Mouse (Mus musculus) layer of hippocampus, adult 18-20 months (tissue): Measurements from ENCODE around the gene Ugt1a5. TPM values are rescaled to one million over a fixed set of nuclear protein-coding genes. Genes with fewer than 3 reads are reported as not detected.

Source experiments
- DNase-seq, 2 experiments: peaks; one replicate each; pipeline ENCODE4 v3.0.0; 2022; ENCODE audit warnings: low spot score in 2 of 2
- total RNA-seq, 2 experiments: library from RNA; stranded (reverse); gene quantifications; 2 replicates each; pipeline ENCODE4 v1.2.3; 2021

Gene Ugt1a5
- total RNA-seq, 2 experiments from 2014 or later, result 0.25 TPM; not detected in 1

GRCm38 (mm10) chr1:88259643-88260024 is 93.8 kb downstream of the Ugt1a5 start:
- DNase-seq, result no peak

GRCm38 (mm10) chr1:88260114-88260513 is 94.3 kb downstream of the Ugt1a5 start:
- no peak for DNase-seq

GRCm38 (mm10) chr1:88260604-88261377 is 95.0 kb downstream of the Ugt1a5 start:
- no peak for DNase-seq

- DNase-seq, result no peak
Observed at GRCm38 (mm10) chr1:88261706-88262105, 95.9 kb downstream of the Ugt1a5 start.

- DNase-seq, result no peak
Observed at GRCm38 (mm10) chr1:88262255-88262654, 96.4 kb downstream of the Ugt1a5 start.

- DNase-seq, result no peak
Observed at GRCm38 (mm10) chr1:88262961-88263360, 97.1 kb downstream of the Ugt1a5 start.

- DNase-seq, result no peak
Observed at GRCm38 (mm10) chr1:88263778-88264177, 98.0 kb downstream of the Ugt1a5 start.

GRCm38 (mm10) chr1:88264237-88264868 is 98.5 kb downstream of the Ugt1a5 start:
- DNase-seq, result no peak

- no peak for DNase-seq
Observed at GRCm38 (mm10) chr1:88264869-88265240, 99.0 kb downstream of the Ugt1a5 start.

GRCm38 (mm10) chr1:88266123-88266522 is 100.3 kb downstream of the Ugt1a5 start:
- no peak for DNase-seq

- no peak for DNase-seq
Observed at GRCm38 (mm10) chr1:88267489-88267888, 101.7 kb downstream of the Ugt1a5 start.

- DNase-seq, result no peak
Observed at GRCm38 (mm10) chr1:88268070-88268469, 102.3 kb downstream of the Ugt1a5 start.

Other genes starting within 250 kb of the Ugt1a5 start
- gene Usp40, start 157.5 kb upstream of the Ugt1a5 start, total RNA-seq, result 10 to 100 TPM; 18.4 to 19.8 TPM
- not detected for gene Ugt1a10, start 110.6 kb upstream of the Ugt1a5 start, total RNA-seq
- gene Ugt1a9, start 95.2 kb upstream of the Ugt1a5 start, total RNA-seq, result not detected
- gene Ugt1a8, start 78.2 kb upstream of the Ugt1a5 start, total RNA-seq, result not detected
- 1 to 10 TPM in 1 of 2 experiments, under 1 TPM in 1; 0.20 to 1.4 TPM for gene Ugt1a7c, start 71.0 kb upstream of the Ugt1a5 start, total RNA-seq
- gene Ugt1a6b, start 62.8 kb upstream of the Ugt1a5 start, total RNA-seq, result not detected
- 1 to 10 TPM; 1.6 TPM for gene Ugt1a6a, start 31.2 kb upstream of the Ugt1a5 start, total RNA-seq
- not detected for gene Ugt1a2, start 34.6 kb downstream of the Ugt1a5 start, total RNA-seq
- gene Dnajb3, start 39.8 kb downstream of the Ugt1a5 start, total RNA-seq, result 1 to 10 TPM; 2.9 to 3.2 TPM
- gene Ugt1a1, start 45.9 kb downstream of the Ugt1a5 start, total RNA-seq, result not detected
- under 1 TPM in 1 of 2 experiments, not detected in 1; 0.52 TPM for gene Mroh2a, start 61.0 kb downstream of the Ugt1a5 start, total RNA-seq
- gene Hjurp, start 111.6 kb downstream of the Ugt1a5 start, total RNA-seq, result 10 to 100 TPM; 33.1 to 39.1 TPM
- under 1 TPM in 1 of 2 experiments, not detected in 1; 0.08 TPM for gene Trpm8, start 111.6 kb downstream of the Ugt1a5 start, total RNA-seq
- gene Spp2, start 240.9 kb downstream of the Ugt1a5 start, total RNA-seq, result not detected